Mouse (Mus musculus) olfactory bulb, adult 2 months (tissue): ENCODE data around the gene Lrg1.

Source experiments
- CTCF ChIP-seq: fragments of 200-500 bp; IDR thresholded peaks from 2 replicates; pipeline ENCODE4 v1.5.1; 2012; ENCODE audit warnings: low read depth, mild to moderate bottlenecking, low read length, moderate library complexity; ENCODE audit not compliant: insufficient read depth
- POLR2A ChIP-seq: fragments of 200-500 bp; IDR thresholded peaks from 2 replicates; pipeline ENCODE4 v1.6.1; 2012; ENCODE audit warnings: mild to moderate bottlenecking, low read depth, low read length, moderate library complexity; ENCODE audit not compliant: insufficient read depth

- TF ChIP-seq CTCF (no peak), POLR2A (no peak)
Observed at GRCm38 (mm10) chr17:56126175-56126574, 4.4 kb upstream of the Lrg1 start.
